Mouse (Mus musculus): ENCODE measurements around the gene Atp4b.

GRCm38 (mm10) chr8:13428156-13428555 is 31.5 kb upstream of the Atp4b start:
- TF ChIP-seq CTCF (conservative IDR thresholded peaks at IDR 0.05; ENCODE audit: insufficient read depth, insufficient read length, low read depth, low read length) (no peak), POLR2A (IDR thresholded peaks at IDR 0.05; ENCODE audit: low read depth, low read length) (no peak)
